Mouse (Mus musculus) spleen, postnatal 4 days (tissue): ENCODE results near the gene Spag4.
"Not testable (repeated sequence)": the region's sequence is repeated elsewhere in the genome, so short reads cannot be mapped to it uniquely, and the experiment has no call there.

ENCODE experiments used
- DNase-seq, 2 experiments: peaks; one replicate each; pipeline ENCODE4 v3.0.0; 2022; ENCODE audit warnings: low spot score in 2 of 2

Spag4 gene

DNA sequence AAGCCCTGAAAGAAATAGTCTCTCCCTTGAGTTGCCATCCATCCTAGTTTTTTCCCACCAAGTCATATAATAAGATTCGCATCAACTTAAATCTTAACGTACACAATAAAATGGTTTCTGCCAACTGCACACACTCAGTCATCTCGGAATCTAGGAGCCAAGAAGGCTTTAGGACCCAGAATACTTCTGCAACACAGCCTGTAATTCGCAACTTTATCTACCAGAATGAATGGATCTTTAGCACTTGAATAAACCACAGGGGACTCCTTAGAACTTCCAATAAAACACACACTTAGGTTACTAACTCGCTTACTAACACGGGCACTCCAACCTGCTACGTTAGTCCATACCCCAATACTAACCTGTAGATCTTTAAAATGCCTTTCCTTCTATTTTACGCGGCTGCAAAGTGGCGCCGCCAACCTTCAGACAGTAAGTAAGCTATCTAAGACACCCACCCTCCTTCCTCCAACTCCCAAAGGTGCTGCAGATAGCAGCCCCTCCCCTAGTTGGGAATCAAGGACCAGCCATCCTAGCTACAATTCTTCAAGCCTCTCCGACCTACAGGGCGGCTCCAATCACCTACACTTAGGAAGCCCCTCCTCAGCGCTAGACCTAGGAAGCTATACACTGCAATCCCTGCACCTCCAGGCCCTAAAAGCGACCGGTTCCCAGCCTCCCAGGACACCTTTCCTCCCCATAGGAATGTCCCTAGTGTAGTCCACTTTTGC is 45.8 kb downstream of the Spag4 start:
- DNase-seq: peak in 1 of 2 experiments; percentile 60

DNA sequence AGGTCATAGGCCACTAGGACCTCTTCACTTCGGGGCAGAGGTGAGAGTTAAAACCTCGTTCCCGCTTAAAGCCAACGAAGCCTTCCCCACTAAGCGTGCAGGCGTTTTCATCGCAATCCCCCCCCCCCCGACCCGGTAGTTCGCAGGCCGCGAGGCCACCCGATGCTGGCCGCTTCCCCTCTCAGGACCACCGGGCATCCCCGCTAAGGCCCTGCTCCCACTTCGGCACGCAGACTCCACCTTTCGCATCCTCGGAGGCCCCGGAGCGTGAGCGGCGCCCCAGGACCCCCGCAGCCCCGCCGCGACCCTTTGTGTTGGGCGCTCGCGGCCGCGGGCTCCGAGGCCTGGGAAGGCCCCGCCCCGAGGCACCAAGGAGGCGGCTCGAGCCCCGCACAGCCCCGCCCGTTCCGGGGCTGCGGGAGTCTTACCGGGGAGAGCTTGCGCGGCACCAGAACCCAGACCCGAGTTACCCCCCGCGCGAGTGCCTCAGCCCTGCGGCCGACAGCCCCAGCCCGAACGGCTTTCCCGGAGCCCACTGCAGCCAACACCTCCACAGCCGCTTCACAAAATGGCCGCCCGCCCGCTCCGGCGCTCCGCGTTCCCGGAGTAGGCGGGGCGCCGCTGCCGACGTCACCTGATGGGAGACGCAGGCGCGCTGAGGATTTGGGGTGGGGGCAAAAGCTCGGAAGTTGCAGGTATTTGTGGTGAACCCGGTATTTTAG is 46.5 kb downstream of the Spag4 start, which contains the start of the genes Cpne1 and Rbm12:
Gene Cpne1, minus strand, starts transcription at position 608 of the 722 bp plus-strand sequence.
Gene Rbm12, minus strand, starts transcription at position 621 of the 722 bp plus-strand sequence.
- peak; percentile 90 to 95 for DNase-seq

DNA sequence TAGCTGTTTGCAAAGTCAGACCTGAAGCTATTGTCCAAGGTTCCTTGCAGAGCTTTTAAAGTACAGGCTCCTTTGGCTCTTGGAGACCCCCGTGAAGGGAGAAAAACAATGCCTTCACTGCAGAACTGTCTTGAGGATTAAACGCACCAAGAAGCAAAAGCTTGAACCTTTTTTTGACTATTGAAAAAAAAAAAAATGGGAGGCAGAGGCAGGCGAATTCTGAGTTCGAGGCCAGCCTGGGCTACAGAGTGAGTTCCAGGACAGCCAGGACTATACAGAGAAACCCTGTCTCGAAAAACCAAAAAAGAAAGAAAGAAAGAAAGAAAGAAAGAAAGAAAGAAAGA is 47.1 kb downstream of the Spag4 start:
- DNase-seq: not testable (repeated sequence)

DNA sequence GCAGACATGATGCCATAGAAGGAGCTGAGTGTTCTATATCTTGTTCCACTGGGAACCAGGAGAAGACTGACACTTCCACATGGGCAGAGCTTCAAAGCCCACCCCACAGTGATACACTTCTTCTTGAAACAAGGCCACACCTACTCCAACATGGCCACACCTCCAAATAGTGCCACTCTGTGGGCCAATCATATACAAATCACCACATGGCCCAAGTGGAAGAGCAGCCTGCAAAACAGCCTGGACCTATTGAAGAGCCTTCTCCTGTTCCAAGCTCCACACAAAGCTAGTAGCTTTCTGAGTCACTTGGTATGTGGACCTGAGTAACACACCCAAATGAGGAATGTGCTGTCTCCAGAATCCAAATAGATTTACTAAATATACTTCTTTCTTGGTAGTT is 54.6 kb downstream of the Spag4 start:
- no peak for DNase-seq
